Mouse (Mus musculus): ENCODE measurements around the gene Dynll2. TPM values are rescaled to one million over a fixed set of nuclear protein-coding genes. Genes with fewer than 3 reads are reported as not detected.

Dynll2 gene
- polyA plus RNA-seq, 1 experiment: 60.7 TPM

DNA sequence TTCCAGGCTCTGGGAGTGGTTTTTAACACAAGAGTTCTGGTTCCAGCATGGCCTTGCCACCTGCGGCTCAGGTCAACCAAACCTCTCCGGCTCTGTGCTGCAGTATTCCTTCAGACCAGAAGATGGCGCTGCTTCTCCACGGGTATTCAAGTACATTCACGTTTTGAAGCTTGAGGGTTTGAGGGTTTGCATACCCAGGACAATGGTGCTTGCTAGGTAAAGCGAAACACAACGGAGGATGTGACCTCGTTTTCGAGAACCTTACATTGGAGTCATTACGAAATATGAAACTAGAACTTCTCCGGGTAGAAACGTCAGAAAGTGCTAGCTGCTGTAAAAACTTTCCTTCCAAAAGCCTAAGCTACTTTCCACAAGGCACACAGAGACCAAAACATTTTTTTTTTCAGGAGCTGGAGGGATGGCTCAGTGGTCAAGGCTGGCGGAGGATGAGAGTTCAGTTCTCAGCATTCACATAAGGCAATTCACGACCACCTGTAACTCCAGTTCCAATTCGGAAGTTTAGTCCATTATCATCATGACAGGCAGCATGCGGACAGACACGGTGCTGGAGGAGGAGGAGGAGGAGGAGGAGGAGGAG, 19.5 kb downstream of the Dynll2 start:
- 1% methylated on average over 16 of the region's 17 CpGs for WGBS

DNA sequence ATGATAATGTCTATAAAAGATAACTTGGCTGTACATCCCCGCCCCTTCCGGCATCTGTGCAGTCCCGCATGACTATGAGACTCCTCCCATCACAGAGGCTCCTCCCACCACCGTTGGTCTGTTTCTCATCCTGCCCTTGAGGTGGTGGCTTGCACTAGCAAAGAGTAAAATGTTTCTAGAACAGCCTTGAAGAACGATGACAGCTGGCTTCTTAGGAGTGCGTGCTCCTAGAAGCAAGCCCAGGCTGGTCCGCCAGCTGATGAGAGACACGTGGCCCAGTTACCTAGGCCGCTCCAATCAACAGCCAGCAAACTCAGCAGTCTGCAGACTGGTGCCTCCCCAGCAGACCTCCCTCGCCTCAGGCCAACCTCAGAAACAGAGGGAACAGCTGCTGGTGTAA, 21.1 kb downstream of the Dynll2 start:
- WGBS: 60% methylated on average over 10 of the region's 10 CpGs
- no peaks in the 10 kb centered on the region for H3K27me3 ChIP-seq (ENCODE audit: control insufficient read depth, insufficient read depth, low read length)
- H3K27ac ChIP-seq (ENCODE audit: control insufficient read depth, insufficient read depth, low read length): peak overlapping the region; percentile 7; the same call in 1 of the 2 replicates
- no peaks in the 10 kb centered on the region for H3K36me3 ChIP-seq (ENCODE audit: control insufficient read depth, insufficient read depth, low read length)
- no peak overlapping the region for H3K4me3 ChIP-seq (ENCODE audit: control insufficient read depth, insufficient read depth, low read length)
- H3K4me1 ChIP-seq (replicated peaks; ENCODE audit: control insufficient read depth, insufficient read depth, low read length): no peaks in the 10 kb centered on the region; the same call in none of the 2 replicates
- no peak for TF ChIP-seq POLR2A (IDR thresholded peaks at IDR 0.05; ENCODE audit: control insufficient read depth, extremely low read depth, insufficient read depth, low read length, poor library complexity)
- TF ChIP-seq CTCF (IDR thresholded peaks at IDR 0.05; ENCODE audit: borderline replicate concordance, control insufficient read depth, extremely low read depth, insufficient read depth, low read length, poor library complexity): no peak
- no peak for DNase-seq

More for the DNA sequence above, 19.5 kb downstream of the Dynll2 start:
- peak; percentile 89 for DNase-seq
- Histone ChIP-seq H3K4me1 (replicated peaks; ENCODE audit: control insufficient read depth, insufficient read depth, low read length) (no peaks in the 10 kb centered on the region; the same call in none of the 2 replicates), H3K27me3 (ENCODE audit: control insufficient read depth, insufficient read depth, low read length) (no peaks in the 10 kb centered on the region), H3K27ac (ENCODE audit: control insufficient read depth, insufficient read depth, low read length) (no peak overlapping the region), H3K36me3 (ENCODE audit: control insufficient read depth, insufficient read depth, low read length) (no peaks in the 10 kb centered on the region), H3K4me3 (ENCODE audit: control insufficient read depth, insufficient read depth, low read length) (peak overlapping the region; percentile 17)
- TF ChIP-seq POLR2A (IDR thresholded peaks at IDR 0.05; ENCODE audit: control insufficient read depth, extremely low read depth, insufficient read depth, low read length, poor library complexity): no peak
- peak; percentile 67; the same call in 1 of the 2 replicates for TF ChIP-seq CTCF (IDR thresholded peaks at IDR 0.05; ENCODE audit: borderline replicate concordance, control insufficient read depth, extremely low read depth, insufficient read depth, low read length, poor library complexity)

DNA sequence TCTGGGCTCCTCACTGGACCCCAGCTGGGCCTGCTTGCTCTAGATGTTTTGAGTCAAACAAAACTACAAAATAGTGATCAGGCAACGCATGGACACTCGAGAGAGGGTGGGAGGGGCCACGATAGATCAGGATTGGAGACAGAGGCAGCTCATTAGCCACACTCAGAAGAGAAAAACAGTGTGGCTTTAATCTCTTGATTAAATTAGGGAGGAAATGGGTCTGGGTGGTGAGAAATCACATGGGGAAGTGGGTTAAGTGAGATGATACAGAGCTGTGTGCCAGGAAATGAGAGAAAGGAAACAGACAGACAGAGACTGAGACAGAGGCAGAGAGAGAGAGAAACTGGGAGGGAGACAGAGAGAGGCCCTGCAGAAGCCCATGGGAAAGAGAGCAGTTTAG, 22.0 kb downstream of the Dynll2 start:
- Histone ChIP-seq H3K27me3 (ENCODE audit: control insufficient read depth, insufficient read depth, low read length) (no peaks in the 10 kb centered on the region), H3K27ac (ENCODE audit: control insufficient read depth, insufficient read depth, low read length) (no peak overlapping the region), H3K4me3 (ENCODE audit: control insufficient read depth, insufficient read depth, low read length) (no peak overlapping the region), H3K4me1 (replicated peaks; ENCODE audit: control insufficient read depth, insufficient read depth, low read length) (no peaks in the 10 kb centered on the region; the same call in none of the 2 replicates), H3K36me3 (ENCODE audit: control insufficient read depth, insufficient read depth, low read length) (no peaks in the 10 kb centered on the region)
- DNase-seq: no peak
- WGBS: 45% methylated on average over 3 of the region's 3 CpGs
- TF ChIP-seq CTCF (IDR thresholded peaks at IDR 0.05; ENCODE audit: borderline replicate concordance, control insufficient read depth, extremely low read depth, insufficient read depth, low read length, poor library complexity) (no peak), POLR2A (IDR thresholded peaks at IDR 0.05; ENCODE audit: control insufficient read depth, extremely low read depth, insufficient read depth, low read length, poor library complexity) (no peak)

DNA sequence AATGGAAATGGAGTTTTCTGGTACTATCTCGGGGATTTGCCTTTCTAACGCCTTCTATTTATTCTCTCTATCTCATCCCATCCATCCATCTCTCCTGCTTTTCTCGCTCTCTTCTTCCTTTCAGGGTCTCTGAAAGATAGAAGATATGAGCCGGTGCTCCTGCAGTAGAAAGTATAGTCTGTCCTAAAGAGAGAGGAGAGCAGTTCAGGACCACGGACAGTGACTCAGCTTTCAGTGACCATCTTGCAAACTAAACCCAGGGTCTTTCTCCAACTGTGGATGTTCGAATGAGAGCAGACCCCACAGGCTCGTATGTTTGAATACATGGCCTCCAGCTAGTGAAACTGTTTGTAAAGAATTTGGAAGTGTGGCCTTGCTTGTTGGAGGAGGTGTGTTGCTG, 30.3 kb downstream of the Dynll2 start:
- Histone ChIP-seq H3K4me3 (ENCODE audit: control insufficient read depth, insufficient read depth, low read length) (no peak overlapping the region), H3K4me1 (replicated peaks; ENCODE audit: control insufficient read depth, insufficient read depth, low read length) (no peaks in the 10 kb centered on the region), H3K27me3 (ENCODE audit: control insufficient read depth, insufficient read depth, low read length) (no peaks in the 10 kb centered on the region), H3K36me3 (ENCODE audit: control insufficient read depth, insufficient read depth, low read length) (no peaks in the 10 kb centered on the region), H3K27ac (ENCODE audit: control insufficient read depth, insufficient read depth, low read length) (no peak overlapping the region)
- TF ChIP-seq CTCF (IDR thresholded peaks at IDR 0.05; ENCODE audit: borderline replicate concordance, control insufficient read depth, extremely low read depth, insufficient read depth, low read length, poor library complexity) (no peak), POLR2A (IDR thresholded peaks at IDR 0.05; ENCODE audit: control insufficient read depth, extremely low read depth, insufficient read depth, low read length, poor library complexity) (no peak)
- 41% methylated on average over 7 of the region's 7 CpGs for WGBS
- no peak for DNase-seq

DNA sequence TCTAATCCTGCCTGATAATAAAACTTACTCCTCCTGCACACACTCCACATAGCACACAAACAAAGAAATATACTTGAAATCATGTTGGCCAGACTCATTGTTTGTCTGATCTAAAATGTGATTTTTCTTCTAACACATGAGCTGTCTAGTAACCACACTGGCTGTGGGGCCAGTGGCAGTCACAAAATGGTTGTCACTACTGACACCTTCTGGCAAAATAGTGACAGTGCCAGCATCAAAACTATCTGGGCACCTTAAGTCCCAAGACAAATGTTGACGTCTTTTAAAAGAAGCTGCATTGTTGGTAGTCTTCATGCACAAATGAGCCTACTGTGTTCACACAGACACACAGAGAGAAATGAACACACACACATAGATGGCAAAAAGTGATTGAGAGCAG, 32.2 kb downstream of the Dynll2 start:
- TF ChIP-seq CTCF (IDR thresholded peaks at IDR 0.05; ENCODE audit: borderline replicate concordance, control insufficient read depth, extremely low read depth, insufficient read depth, low read length, poor library complexity): no peak
- TF ChIP-seq POLR2A (IDR thresholded peaks at IDR 0.05; ENCODE audit: control insufficient read depth, extremely low read depth, insufficient read depth, low read length, poor library complexity): no peak
- no peaks in the 10 kb centered on the region for H3K36me3 ChIP-seq (ENCODE audit: control insufficient read depth, insufficient read depth, low read length)
- 9% methylated on average over 1 of the region's 1 CpGs for WGBS
- H3K27ac ChIP-seq (ENCODE audit: control insufficient read depth, insufficient read depth, low read length): no peak overlapping the region
- DNase-seq: no peak
- H3K4me1 ChIP-seq (replicated peaks; ENCODE audit: control insufficient read depth, insufficient read depth, low read length): no peaks in the 10 kb centered on the region
- H3K4me3 ChIP-seq (ENCODE audit: control insufficient read depth, insufficient read depth, low read length): no peak overlapping the region
- H3K27me3 ChIP-seq (ENCODE audit: control insufficient read depth, insufficient read depth, low read length): no peaks in the 10 kb centered on the region

DNA sequence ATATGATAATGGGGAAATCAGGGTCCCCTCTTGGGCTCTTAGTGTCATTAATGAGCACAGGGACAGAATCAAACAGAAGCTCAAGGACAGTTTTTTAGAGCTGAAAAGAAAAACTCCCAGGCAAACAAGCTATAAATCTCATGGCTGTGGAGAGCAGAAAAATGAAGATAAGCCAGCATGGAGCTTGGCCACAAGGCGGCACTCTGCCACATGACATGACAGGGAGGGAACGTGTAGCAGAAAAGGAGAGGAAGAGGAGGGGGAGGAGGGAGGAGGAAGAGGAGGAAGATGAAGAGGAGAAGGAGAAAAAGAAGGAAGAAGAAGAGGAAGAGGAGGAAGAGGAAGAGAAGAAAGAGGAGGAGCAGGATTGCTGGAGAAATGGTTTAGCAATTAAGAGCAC, 37.3 kb downstream of the Dynll2 start:
- Histone ChIP-seq H3K27me3 (ENCODE audit: control insufficient read depth, insufficient read depth, low read length) (no peaks in the 10 kb centered on the region), H3K4me3 (ENCODE audit: control insufficient read depth, insufficient read depth, low read length) (no peak overlapping the region), H3K4me1 (replicated peaks; ENCODE audit: control insufficient read depth, insufficient read depth, low read length) (no peaks in the 10 kb centered on the region), H3K27ac (ENCODE audit: control insufficient read depth, insufficient read depth, low read length) (no peak overlapping the region), H3K36me3 (ENCODE audit: control insufficient read depth, insufficient read depth, low read length) (no peaks in the 10 kb centered on the region)
- TF ChIP-seq POLR2A (IDR thresholded peaks at IDR 0.05; ENCODE audit: control insufficient read depth, extremely low read depth, insufficient read depth, low read length, poor library complexity) (no peak), CTCF (IDR thresholded peaks at IDR 0.05; ENCODE audit: borderline replicate concordance, control insufficient read depth, extremely low read depth, insufficient read depth, low read length, poor library complexity) (no peak)
- 0% methylated on average over 2 of the region's 2 CpGs for WGBS
- DNase-seq: peak; percentile 16

All from thymus, adult 2 months (tissue).